Mouse (Mus musculus): ENCODE data around the gene Htra3. TPM values are rescaled to one million over a fixed set of nuclear protein-coding genes. Genes with fewer than 3 reads are reported as not detected.

The Htra3 gene
- polyA plus RNA-seq, 1 experiment from 2014 or later: 18.4 TPM

DNA sequence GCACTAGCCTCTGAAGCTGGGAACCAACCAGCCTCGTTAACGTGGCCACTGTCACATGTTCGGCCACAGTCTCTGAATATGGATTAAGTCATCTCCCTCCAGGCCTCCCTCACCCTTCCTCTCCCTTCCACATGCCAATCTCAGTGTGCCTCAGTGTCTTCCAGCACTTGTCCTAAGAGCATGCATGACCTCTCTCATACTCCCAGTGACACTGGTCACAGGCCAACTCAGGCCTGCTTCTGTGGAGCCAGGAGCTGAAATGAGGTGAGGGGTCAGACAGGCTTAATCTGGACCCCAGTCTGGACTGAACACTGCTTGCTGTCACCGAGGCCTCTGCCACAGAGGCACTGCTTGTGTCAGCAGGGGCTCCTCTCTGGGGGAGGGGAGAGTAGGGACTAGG lies 6.8 kb upstream of the Htra3 start:
- no peak for ATAC-seq (ENCODE audit: low FRiP score, low TSS enrichment)
- peak overlapping the region; percentile 44; the same call in 1 of the 2 replicates for H3K27ac ChIP-seq (ENCODE audit: low read length)

DNA sequence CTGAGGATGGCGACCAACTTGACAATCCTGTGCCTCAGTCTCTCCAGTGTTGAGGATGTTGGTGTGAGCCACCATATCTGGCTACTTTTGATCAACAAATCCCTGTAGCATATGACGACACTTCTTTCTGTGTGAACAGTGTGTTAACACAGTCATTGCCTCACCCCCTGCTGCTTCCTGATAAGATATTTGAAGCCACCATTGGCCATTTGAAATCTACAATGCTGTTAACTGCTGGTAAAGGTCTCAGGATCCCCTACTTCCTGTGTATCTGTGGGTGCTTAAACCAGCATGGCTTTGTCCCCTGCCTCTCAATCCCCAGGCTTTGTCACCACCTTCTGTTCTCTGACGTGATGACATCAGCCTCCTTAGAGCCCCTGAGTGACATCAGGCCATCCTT lies 5.5 kb upstream of the Htra3 start:
- H3K36me3 ChIP-seq (ENCODE audit: insufficient read depth, low read length): no peaks in the 10 kb centered on the region
- H3K9ac ChIP-seq (replicated peaks; ENCODE audit: low read length): no peak overlapping the region
- WGBS: 69% methylated on average over 3 of the region's 3 CpGs
- peaks cover 25% of the 10 kb centered on the region for H3K4me1 ChIP-seq (ENCODE audit: insufficient read depth, low read length)
- no peak overlapping the region for H3K27ac ChIP-seq (ENCODE audit: low read length)
- H3K27me3 ChIP-seq (ENCODE audit: insufficient read depth, low read length): 0 out of 2 replicates have a peak, but pooled peaks cover 2% of the 10 kb centered on the region
- H3K4me3 ChIP-seq (ENCODE audit: low read length): no peak overlapping the region
- no peak for ATAC-seq (ENCODE audit: low FRiP score, low TSS enrichment)
- H3K9me3 ChIP-seq (ENCODE audit: low read length): no peaks in the 10 kb centered on the region
- no peak overlapping the region for H3K4me2 ChIP-seq (replicated peaks; ENCODE audit: low read depth, low read length)

More for the DNA sequence above, 6.8 kb upstream of the Htra3 start:
- 57% methylated on average over 4 of the region's 4 CpGs for WGBS
- Histone ChIP-seq H3K9me3 (ENCODE audit: low read length) (no peaks in the 10 kb centered on the region), H3K36me3 (ENCODE audit: insufficient read depth, low read length) (no peaks in the 10 kb centered on the region), H3K9ac (replicated peaks; ENCODE audit: low read length) (no peak overlapping the region), H3K4me1 (ENCODE audit: insufficient read depth, low read length) (peaks cover 31% of the 10 kb centered on the region), H3K27me3 (ENCODE audit: insufficient read depth, low read length) (no peaks in the 10 kb centered on the region), H3K4me3 (ENCODE audit: low read length) (no peak overlapping the region), H3K4me2 (replicated peaks; ENCODE audit: low read depth, low read length) (no peak overlapping the region)

DNA sequence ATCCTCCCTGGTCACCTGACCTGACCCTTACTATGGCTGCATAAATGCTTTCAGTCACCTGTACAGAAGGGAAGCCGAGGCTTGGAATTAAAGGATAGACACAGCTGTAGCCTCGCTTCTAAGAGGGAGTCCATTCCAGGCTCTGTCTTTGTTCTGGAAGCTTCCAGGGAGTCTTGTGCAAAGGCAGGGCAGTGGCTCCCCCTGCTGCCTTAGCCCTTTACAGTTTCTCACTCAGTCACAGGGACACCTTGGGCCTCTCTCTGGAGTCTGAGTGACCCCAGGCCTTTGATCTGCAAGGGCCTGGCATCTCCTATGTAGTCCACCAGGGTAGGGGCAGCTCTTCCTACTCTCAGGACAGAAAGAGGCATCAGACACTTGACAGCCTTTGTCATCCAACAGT lies 1.4 kb upstream of the Htra3 start:
- no peak overlapping the region for H3K9ac ChIP-seq (replicated peaks; ENCODE audit: low read length)
- no peak overlapping the region for H3K4me3 ChIP-seq (ENCODE audit: low read length)
- H3K4me2 ChIP-seq (replicated peaks; ENCODE audit: low read depth, low read length): no peak overlapping the region
- H3K4me1 ChIP-seq (ENCODE audit: insufficient read depth, low read length): peaks cover 10% of the 10 kb centered on the region
- WGBS: 57% methylated on average over 2 of the region's 2 CpGs
- no peaks in the 10 kb centered on the region for H3K36me3 ChIP-seq (ENCODE audit: insufficient read depth, low read length)
- H3K27me3 ChIP-seq (ENCODE audit: insufficient read depth, low read length): peaks cover 27% of the 10 kb centered on the region
- H3K9me3 ChIP-seq (ENCODE audit: low read length): no peaks in the 10 kb centered on the region
- ATAC-seq (ENCODE audit: low FRiP score, low TSS enrichment): no peak
- H3K27ac ChIP-seq (ENCODE audit: low read length): no peak overlapping the region

DNA sequence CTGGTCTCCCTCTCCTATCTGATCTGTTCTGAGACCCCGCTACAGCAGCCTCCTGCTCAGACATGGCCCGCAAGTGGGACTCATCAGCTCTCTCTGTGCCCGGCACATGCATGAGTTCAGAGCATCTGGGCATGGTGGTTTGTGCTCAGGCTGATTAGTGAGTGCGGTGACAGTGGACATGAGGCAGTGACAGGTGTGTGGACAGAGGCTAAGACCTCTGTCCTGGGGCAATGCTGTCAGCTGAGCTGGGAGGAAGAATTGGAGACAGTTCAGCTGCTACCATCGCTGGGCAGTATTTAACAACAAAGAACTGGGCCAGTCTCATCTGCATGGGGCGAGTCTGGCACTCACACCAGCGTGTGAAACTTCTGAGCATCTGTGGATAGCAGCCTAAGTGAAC lies 2.6 kb downstream of the Htra3 start:
- no peak overlapping the region for H3K4me3 ChIP-seq (ENCODE audit: low read length)
- no peak for ATAC-seq (ENCODE audit: low FRiP score, low TSS enrichment)
- no peak overlapping the region for H3K27ac ChIP-seq (ENCODE audit: low read length)
- H3K4me1 ChIP-seq (ENCODE audit: insufficient read depth, low read length): peaks cover 33% of the 10 kb centered on the region
- no peaks in the 10 kb centered on the region for H3K9me3 ChIP-seq (ENCODE audit: low read length)
- no peaks in the 10 kb centered on the region for H3K36me3 ChIP-seq (ENCODE audit: insufficient read depth, low read length)
- H3K4me2 ChIP-seq (replicated peaks; ENCODE audit: low read depth, low read length): no peak overlapping the region
- 87% methylated on average over 7 of the region's 7 CpGs for WGBS
- H3K27me3 ChIP-seq (ENCODE audit: insufficient read depth, low read length): peaks cover 27% of the 10 kb centered on the region
- no peak overlapping the region for H3K9ac ChIP-seq (replicated peaks; ENCODE audit: low read length)

DNA sequence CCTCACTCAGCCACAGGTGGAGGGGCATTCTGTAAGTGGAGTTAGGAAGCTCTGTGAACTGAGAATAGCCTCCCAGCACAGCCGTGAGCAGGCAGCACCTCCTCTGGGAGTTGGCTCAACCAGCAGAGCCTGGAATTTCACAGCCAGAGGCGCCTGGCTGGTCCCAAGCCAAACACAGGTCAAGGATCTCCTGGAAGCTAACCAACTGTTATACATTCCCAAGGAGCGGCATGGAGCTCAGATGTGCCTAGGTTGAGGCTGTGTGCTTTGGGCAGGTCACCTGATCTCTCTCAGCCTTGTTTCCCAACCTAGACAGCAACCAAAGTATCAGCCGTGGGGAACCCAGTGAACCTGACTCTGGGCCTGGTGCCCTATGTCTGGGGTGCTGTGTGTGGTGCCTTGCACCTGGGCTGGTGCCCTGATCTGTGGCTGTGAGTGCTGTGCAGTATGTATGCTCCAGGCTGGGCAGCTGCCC lies 5.5 kb downstream of the Htra3 start:
- Histone ChIP-seq H3K9ac (replicated peaks; ENCODE audit: low read length) (0 out of 2 replicates have a peak overlapping the region, but pooled peaks have one; percentile 1), H3K4me1 (ENCODE audit: insufficient read depth, low read length) (peaks cover 50% of the 10 kb centered on the region), H3K36me3 (ENCODE audit: insufficient read depth, low read length) (no peaks in the 10 kb centered on the region), H3K27me3 (ENCODE audit: insufficient read depth, low read length) (peaks cover 15% of the 10 kb centered on the region), H3K27ac (ENCODE audit: low read length) (peak overlapping the region; percentile 35), H3K9me3 (ENCODE audit: low read length) (no peaks in the 10 kb centered on the region), H3K4me2 (replicated peaks; ENCODE audit: low read depth, low read length) (no peak overlapping the region), H3K4me3 (ENCODE audit: low read length) (no peak overlapping the region)
- ATAC-seq (ENCODE audit: low FRiP score, low TSS enrichment): 0 out of 2 replicates have a peak, but pooled peaks have one; percentile 10
- WGBS: 27% methylated on average over 4 of the region's 4 CpGs

DNA sequence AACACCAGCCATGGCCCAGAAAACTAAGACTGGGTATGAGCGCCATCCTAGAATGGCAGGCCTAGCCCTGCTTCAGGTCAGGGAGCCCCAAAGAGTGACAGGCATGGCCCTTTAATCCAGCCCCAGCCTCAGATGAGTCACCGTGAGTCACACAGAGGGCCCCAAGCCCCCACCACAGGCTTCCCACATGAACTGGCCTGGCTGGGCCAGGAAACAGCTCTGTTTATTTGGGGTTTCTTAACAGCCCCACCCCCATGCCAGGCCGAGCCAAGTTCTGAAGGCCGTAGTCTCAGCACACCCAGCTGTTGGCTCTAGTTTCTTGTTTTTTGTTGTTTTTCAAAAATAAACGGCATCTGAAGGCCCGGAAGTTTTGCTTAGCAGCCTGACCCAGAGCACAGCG lies 6.5 kb downstream of the Htra3 start:
- H3K4me2 ChIP-seq (replicated peaks; ENCODE audit: low read depth, low read length): no peak overlapping the region

DNA sequence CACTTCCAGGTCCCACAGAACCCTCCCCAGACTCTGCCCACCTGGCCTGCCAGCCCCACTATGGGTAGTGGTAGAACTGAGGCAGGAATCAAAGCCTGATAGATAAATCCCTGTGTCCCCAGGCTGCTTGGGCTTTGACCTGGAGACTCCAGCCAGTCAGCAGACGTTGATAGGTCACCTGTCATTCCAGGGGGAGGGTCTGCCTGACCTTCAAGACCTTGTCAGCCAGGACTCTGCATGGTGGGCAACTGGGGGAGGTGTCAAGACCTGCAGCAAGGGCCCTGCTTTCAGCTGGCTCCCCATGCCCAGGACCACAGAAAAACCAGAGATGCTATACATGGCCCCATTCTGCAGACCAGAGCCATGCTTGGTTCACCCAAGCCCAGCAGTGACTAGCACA lies 7.0 kb downstream of the Htra3 start:
- peak overlapping the region; percentile 74 for H3K27ac ChIP-seq (ENCODE audit: low read length)
- 45% methylated on average over 1 of the region's 1 CpGs for WGBS
- H3K9ac ChIP-seq (replicated peaks; ENCODE audit: low read length): peak overlapping the region; percentile 23; the same call in 1 of the 2 replicates
- no peaks in the 10 kb centered on the region for H3K9me3 ChIP-seq (ENCODE audit: low read length)
- no peaks in the 10 kb centered on the region for H3K36me3 ChIP-seq (ENCODE audit: insufficient read depth, low read length)
- H3K4me1 ChIP-seq (ENCODE audit: insufficient read depth, low read length): peaks cover 44% of the 10 kb centered on the region
- H3K27me3 ChIP-seq (ENCODE audit: insufficient read depth, low read length): peaks cover under 1% of the 10 kb centered on the region; the same call in 1 of the 2 replicates
- no peak for ATAC-seq (ENCODE audit: low FRiP score, low TSS enrichment)
- no peak overlapping the region for H3K4me2 ChIP-seq (replicated peaks; ENCODE audit: low read depth, low read length)
- no peak overlapping the region for H3K4me3 ChIP-seq (ENCODE audit: low read length)

More for the DNA sequence above, 6.5 kb downstream of the Htra3 start:
- Histone ChIP-seq H3K9ac (replicated peaks; ENCODE audit: low read length) (peak overlapping the region; percentile 23; the same call in 1 of the 2 replicates), H3K4me1 (ENCODE audit: insufficient read depth, low read length) (peaks cover 44% of the 10 kb centered on the region), H3K36me3 (ENCODE audit: insufficient read depth, low read length) (no peaks in the 10 kb centered on the region), H3K27me3 (ENCODE audit: insufficient read depth, low read length) (peaks cover 5% of the 10 kb centered on the region), H3K9me3 (ENCODE audit: low read length) (no peaks in the 10 kb centered on the region), H3K27ac (ENCODE audit: low read length) (peak overlapping the region; percentile 74), H3K4me3 (ENCODE audit: low read length) (no peak overlapping the region)
- WGBS: 32% methylated on average over 7 of the region's 7 CpGs
- peak; percentile 52 for ATAC-seq (ENCODE audit: low FRiP score, low TSS enrichment)

DNA sequence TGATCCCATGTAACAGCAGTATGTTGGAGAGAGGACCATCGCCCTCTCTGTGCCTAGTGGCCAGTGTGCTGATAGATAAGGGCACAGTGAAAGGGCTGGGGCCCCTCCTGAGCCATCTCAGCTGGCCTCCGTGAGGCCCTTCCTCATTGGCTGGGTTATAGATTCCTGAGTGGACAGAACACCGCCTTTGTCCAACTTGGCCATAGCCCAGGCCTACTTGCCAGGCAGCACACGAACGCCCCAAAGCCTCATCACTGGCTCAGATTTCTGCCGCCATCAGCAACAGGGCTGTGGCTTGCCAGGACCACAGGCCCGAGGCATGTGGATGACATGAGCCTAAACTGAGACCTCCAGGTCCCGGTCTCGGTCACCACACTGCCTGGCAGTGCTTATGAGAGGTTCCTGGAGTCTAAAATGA lies 8.1 kb downstream of the Htra3 start:
- H3K4me3 ChIP-seq (ENCODE audit: low read length): no peak overlapping the region
- peak overlapping the region; percentile 44; the same call in 1 of the 2 replicates for H3K27ac ChIP-seq (ENCODE audit: low read length)
- H3K4me1 ChIP-seq (ENCODE audit: insufficient read depth, low read length): peaks cover 44% of the 10 kb centered on the region
- ATAC-seq (ENCODE audit: low FRiP score, low TSS enrichment): no peak
- no peaks in the 10 kb centered on the region for H3K27me3 ChIP-seq (ENCODE audit: insufficient read depth, low read length)
- H3K9ac ChIP-seq (replicated peaks; ENCODE audit: low read length): peak overlapping the region; percentile 1; the same call in 1 of the 2 replicates
- H3K36me3 ChIP-seq (ENCODE audit: insufficient read depth, low read length): no peaks in the 10 kb centered on the region
- H3K9me3 ChIP-seq (ENCODE audit: low read length): no peaks in the 10 kb centered on the region
- WGBS: 66% methylated on average over 9 of the region's 9 CpGs
- no peak overlapping the region for H3K4me2 ChIP-seq (replicated peaks; ENCODE audit: low read depth, low read length)

DNA sequence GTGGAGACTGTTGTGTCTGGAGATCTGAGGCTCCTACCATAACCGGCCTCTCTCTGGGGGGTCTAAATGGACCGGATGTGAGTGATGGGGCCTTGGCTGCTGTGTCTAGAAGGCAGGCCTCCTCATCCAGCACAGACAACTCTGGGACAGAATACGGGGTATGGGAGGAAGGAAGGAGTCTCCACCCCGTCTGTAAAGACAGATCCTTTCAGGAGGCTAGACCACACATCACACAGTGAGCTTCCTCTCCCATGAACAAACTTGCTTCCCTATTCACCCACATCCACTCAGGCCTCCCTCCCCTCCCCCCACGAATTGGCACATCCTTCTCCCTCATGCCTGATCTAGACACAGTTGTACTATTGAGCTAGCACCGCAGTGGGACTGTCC lies 9.2 kb downstream of the Htra3 start:
- Histone ChIP-seq H3K4me3 (ENCODE audit: low read length) (no peak overlapping the region), H3K4me1 (ENCODE audit: insufficient read depth, low read length) (peaks cover 44% of the 10 kb centered on the region), H3K36me3 (ENCODE audit: insufficient read depth, low read length) (no peaks in the 10 kb centered on the region), H3K9me3 (ENCODE audit: low read length) (no peaks in the 10 kb centered on the region), H3K9ac (replicated peaks; ENCODE audit: low read length) (peak overlapping the region; percentile 1; the same call in 1 of the 2 replicates), H3K4me2 (replicated peaks; ENCODE audit: low read depth, low read length) (no peak overlapping the region), H3K27ac (ENCODE audit: low read length) (peak overlapping the region; percentile 72), H3K27me3 (ENCODE audit: insufficient read depth, low read length) (no peaks in the 10 kb centered on the region)
- WGBS: 34% methylated on average over 6 of the region's 6 CpGs
- ATAC-seq (ENCODE audit: low FRiP score, low TSS enrichment): peak; percentile 17; the same call in 1 of the 2 replicates

DNA sequence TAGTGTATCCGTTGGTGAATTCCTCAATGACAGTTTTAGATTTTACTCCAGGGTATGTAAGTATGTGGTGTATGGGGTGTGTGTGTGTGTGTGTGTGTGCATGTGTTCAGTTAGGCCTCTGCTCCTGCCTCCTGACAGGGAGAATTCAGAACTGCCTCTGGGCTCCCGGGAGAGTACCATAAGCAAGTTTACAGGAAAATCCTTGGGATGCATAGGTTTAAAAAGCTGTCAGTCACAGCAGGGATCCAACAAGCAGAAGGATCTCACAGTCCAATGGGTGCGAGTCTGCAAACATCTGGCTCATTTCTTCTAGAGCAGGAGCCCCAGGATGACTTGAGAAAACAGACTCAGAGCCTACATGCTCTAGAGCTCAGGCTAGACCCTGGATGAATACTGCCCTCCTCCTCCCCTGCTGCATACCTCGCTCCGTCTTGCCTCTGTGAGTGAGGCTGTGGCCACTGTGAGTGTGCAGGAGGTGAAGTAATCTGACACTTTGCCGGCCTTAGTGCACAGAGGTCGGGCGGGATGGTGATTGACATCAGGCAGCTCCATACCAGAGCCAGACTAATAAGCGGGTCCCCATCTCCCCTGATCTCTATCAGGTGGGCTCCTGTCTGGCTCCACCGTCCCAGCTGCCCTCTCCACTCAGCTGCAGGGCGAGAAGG lies 9.7 kb downstream of the Htra3 start:
- peaks cover 44% of the 10 kb centered on the region for H3K4me1 ChIP-seq (ENCODE audit: insufficient read depth, low read length)
- ATAC-seq (ENCODE audit: low FRiP score, low TSS enrichment): peak; percentile 33; the same call in 1 of the 2 replicates
- no peaks in the 10 kb centered on the region for H3K9me3 ChIP-seq (ENCODE audit: low read length)
- H3K36me3 ChIP-seq (ENCODE audit: insufficient read depth, low read length): no peaks in the 10 kb centered on the region
- H3K4me2 ChIP-seq (replicated peaks; ENCODE audit: low read depth, low read length): no peak overlapping the region
- H3K27ac ChIP-seq (ENCODE audit: low read length): peak overlapping the region; percentile 72
- H3K4me3 ChIP-seq (ENCODE audit: low read length): no peak overlapping the region
- 17% methylated on average over 11 of the region's 11 CpGs for WGBS
- no peaks in the 10 kb centered on the region for H3K27me3 ChIP-seq (ENCODE audit: insufficient read depth, low read length)
- H3K9ac ChIP-seq (replicated peaks; ENCODE audit: low read length): no peak overlapping the region; the same call in 1 of the 2 replicates

Measured in kidney, embryonic 16.5 days (tissue).